Mouse (Mus musculus) macrophage (primary cell): Measurements from ENCODE around the gene Cdc42ep2. TPM values are rescaled to one million over a fixed set of nuclear protein-coding genes. Genes with fewer than 3 reads are reported as not detected.

Experiments used
- H3K27ac ChIP-seq: fragments of 350-480 bp; formaldehyde crosslinking; 2 replicates; pipeline ENCODE4 v1.9.0; 2021
- H3K36me3 ChIP-seq: fragments of 350-480 bp; formaldehyde crosslinking; 2 replicates; pipeline ENCODE4 v1.9.0; 2021; ENCODE audit errors: inconsistent target
- H3K4me3 ChIP-seq: fragments of 350-480 bp; formaldehyde crosslinking; 2 replicates; pipeline ENCODE4 v1.9.0; 2021; ENCODE audit errors: inconsistent target
- H3K79me2 ChIP-seq: fragments of 350-480 bp; formaldehyde crosslinking; 2 replicates; pipeline ENCODE4 v1.9.0; 2021; ENCODE audit errors: inconsistent target
- WGBS: methylation state at CpG from one replicate; pipeline ENCODE4 v1.1.7; 2026; ENCODE audit warnings: inconsistent platforms; ENCODE audit not compliant: missing documents; 5-methylcytosine and 5-hydroxymethylcytosine counted together
- polyA plus RNA-seq: library from polyadenylated mRNA; stranded (reverse); fragments of 250-400 nt; gene quantifications from 3 replicates; pipeline ENCODE4 v1.2.4, GENCODE M21; 2018; ENCODE audit warnings: inconsistent platforms

The Cdc42ep2 gene
- polyA plus RNA-seq, 1 experiment from 2014 or later = 1.7 TPM

DNA sequence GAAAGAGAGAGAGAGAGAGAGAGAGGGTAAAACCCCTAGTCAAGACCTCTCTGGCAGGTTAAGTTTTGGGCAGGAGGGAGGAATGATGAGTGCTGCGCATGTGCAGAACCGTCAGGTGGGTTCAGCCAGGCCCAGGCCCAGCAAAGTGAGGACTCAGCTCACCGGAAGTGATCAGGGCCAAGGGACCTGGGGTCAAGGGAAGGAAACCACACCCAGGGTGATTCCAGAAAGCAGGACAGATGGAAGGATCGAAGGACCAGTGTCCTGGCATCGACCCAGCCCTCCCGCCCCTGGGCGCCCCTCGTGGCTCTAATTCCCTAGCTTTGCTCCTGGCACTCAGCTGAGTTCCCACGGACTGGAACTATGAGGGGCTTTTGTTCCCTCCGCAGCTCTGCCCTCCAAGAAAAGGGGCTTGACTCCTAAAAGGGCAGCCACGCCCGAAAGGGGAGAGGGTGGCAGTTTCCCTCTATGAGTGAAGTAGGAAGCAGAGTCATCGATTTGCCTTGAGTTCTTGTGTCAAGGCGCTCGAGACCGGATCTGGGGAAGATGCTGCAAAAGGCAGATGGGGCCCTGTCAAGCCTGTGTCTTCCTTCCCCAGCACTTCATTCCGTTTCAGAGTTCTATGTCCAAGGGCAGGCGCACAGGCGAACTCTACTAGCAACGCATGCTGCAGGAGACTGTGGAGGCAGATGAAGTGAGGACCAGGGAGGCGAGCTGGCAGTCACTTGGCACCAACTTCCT, 12.6 kb upstream of the Cdc42ep2 start:
- Histone ChIP-seq H3K4me3 (no peak overlapping the region), H3K36me3 (peaks cover 10% of the 10 kb centered on the region; the same call in 1 of the 2 replicates), H3K79me2 (no peaks in the 10 kb centered on the region), H3K27ac (no peak overlapping the region)
- 90% methylated on average over 21 of the region's 21 CpGs for WGBS

DNA sequence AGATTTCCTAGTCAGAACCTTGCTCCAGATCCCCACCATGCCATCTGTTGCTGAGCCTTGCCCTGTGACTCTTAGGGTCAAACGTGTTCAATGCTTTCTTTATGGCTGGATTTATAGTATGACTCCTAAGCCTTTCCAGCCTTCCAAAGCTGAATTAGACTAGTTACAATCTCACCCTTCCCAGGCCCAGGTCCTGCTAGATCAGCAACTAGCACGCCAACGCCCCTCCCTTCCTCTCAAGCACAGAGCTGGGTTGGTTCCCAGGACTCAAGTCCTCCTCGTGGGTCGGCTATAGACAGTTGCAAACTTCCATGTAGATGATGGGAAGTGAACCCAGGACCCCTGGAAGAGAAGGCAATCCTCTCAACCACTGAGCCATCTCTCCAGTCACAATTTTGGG, 11.1 kb upstream of the Cdc42ep2 start:
- 81% methylated on average over 5 of the region's 5 CpGs for WGBS
- Histone ChIP-seq H3K36me3 (no peaks in the 10 kb centered on the region), H3K27ac (no peak overlapping the region), H3K4me3 (no peak overlapping the region), H3K79me2 (no peaks in the 10 kb centered on the region)

DNA sequence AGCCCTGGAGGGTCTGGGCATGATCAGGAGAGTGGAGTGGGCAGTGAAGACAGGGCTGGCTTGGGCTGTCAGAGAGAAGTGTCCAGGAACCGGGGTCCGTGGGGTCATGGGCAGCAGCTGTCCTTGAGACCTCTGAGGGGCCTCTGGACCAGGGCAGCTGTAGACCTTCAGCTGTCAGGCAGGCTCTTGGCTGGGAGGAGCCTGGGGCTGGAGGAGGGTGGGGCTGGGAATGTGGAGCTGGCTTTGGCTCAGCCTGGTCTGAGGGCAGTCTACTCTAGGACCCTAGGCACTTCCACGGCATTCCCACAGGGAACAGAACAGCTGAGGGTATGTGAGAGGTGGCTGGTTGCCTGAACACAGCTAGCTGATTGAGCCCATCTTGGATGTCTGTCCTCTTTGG, 10.7 kb upstream of the Cdc42ep2 start:
- H3K27ac ChIP-seq = no peak overlapping the region

DNA sequence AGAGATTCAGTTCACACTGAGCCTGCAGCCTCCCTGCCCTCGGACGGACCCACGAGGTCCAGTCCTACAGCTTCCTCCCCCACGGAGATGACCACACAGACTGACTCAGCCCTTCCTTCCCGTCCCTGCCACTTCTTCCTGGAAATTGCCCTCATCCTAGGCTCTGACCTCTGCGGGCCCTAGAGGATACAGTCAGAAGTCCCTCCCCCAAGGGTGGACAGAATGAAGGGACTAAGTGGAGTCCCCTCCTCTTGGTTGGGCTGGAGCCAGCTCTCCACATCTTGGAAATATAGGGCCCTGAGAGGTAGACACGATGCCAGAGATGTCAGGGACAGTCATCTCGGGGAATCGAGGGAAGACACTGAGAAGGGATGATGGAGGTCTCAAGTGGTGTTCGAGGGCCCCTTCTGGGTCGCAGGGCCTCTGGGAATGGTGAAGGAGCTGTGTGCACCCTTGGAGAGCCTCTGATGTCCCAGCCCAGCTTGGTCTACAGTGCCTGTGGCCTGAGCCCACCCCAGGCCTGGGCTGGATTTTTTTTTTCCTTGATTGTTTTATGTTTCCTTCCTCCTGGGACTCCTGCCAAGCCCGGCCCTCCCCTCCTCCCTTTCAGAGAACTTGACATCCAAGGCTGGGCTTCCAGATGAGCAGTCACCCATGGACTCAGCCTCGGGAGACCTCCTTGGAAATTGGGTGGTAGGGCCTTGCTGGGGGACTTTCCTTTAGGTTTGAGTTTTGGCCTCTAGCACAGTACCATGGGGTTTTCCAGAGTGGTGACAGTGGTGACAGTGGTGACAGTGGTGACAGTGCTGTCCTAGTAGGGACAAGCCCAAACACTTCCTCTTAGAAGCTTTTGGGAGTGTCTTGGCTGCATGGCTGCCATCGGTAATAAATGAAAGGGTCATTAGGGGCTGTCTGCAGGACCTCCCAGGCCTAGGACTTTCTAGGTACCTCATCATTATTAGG, 5.3 kb upstream of the Cdc42ep2 start:
- peak overlapping the region; percentile 52 for H3K27ac ChIP-seq
- H3K79me2 ChIP-seq = no peaks in the 10 kb centered on the region
- 44% methylated on average over 14 of the region's 14 CpGs for WGBS
- no peaks in the 10 kb centered on the region for H3K36me3 ChIP-seq
- H3K4me3 ChIP-seq = no peak overlapping the region

More for the DNA sequence above, 10.7 kb upstream of the Cdc42ep2 start:
- WGBS = 92% methylated on average over 3 of the region's 3 CpGs
- Histone ChIP-seq H3K4me3 (no peak overlapping the region), H3K36me3 (no peaks in the 10 kb centered on the region), H3K79me2 (no peaks in the 10 kb centered on the region)

DNA sequence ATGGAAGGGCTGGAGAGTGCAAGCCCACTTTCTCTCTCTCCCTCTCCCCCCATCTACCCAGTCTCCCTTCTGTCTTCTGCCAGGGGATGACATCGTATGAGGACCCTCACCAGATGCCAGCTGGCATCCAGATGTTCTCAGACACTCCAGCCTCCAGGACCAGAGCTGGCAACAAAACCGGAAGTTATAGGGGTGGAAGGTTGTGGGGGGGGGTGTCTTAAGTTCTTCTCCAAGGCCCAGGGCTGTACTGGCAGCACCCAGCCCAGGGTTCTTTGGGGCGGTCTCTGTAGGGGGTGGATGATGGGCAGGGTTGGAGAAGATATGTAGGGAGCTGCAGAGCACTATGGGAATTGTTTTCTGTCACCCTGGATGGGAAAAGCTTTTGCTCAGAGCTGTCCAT, 3.9 kb upstream of the Cdc42ep2 start:
- H3K27ac ChIP-seq = no peak overlapping the region
- 75% methylated on average over 3 of the region's 3 CpGs for whole genome bisulfite sequencing
- no peak overlapping the region for H3K4me3 ChIP-seq
- H3K79me2 ChIP-seq = no peaks in the 10 kb centered on the region
- no peaks in the 10 kb centered on the region for H3K36me3 ChIP-seq

DNA sequence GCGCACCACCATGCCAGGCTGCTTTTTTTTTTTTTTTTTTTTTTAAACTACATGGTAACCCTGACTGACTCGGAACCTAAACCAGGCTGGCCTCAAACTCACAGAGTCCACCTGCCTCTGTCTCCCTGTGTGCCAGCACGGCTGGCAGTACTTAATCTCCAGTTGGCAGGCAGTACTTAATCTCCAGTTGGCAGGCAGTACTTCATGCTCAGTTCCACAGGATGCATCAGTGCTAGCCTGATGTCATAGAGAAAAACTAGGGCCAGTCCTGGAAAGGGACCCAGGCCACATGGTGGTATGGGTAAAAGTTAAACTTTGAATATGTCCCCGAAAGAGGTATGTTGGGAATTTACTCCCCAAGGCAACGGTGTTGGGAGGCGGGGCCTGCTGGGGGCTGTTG, 3.5 kb upstream of the Cdc42ep2 start:
- no peak overlapping the region for H3K27ac ChIP-seq
- no peaks in the 10 kb centered on the region for H3K79me2 ChIP-seq
- WGBS = 89% methylated on average over 5 of the region's 6 CpGs
- H3K36me3 ChIP-seq = no peaks in the 10 kb centered on the region
- H3K4me3 ChIP-seq = no peak overlapping the region

DNA sequence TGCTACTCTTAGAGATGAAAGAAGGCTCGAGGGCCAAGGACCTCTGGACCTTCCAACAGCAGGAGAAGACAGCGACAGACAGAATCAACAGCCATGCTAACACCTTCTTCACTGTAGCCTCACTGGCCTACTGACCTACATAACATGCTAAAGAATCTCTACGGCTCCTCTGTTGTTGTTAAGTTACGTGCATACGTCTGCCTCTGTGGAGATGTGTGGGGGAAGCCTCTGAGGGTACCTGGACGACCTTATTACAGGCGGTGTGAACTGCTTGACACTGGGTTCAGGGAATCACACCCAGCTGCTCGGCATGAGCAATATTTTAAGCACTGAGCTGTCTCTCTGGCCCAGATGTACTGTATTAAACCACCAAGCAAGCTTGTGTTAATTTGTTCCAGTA, 2.9 kb upstream of the Cdc42ep2 start:
- Histone ChIP-seq H3K27ac (no peak overlapping the region), H3K4me3 (no peak overlapping the region), H3K36me3 (no peaks in the 10 kb centered on the region), H3K79me2 (no peaks in the 10 kb centered on the region)
- WGBS = 88% methylated on average over 8 of the region's 8 CpGs

DNA sequence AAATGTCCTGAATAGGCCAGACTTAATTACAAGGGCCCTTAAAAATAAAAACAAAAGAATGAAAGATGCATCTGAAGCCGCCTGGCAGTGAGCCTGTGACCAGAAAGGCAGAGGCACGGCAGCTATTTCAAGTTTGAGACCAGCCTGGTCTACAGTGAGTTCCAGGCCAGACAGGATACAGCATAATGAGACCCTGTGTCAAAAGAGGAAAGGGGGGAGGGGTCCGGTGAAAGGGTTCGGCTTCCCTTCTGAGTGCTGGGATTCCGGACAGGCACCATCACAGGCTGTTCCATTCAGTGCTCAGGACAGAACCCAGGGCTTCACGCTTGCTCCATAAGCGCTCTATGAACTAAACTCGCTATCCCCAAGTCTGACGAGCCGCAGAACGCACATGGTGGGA, 2.4 kb upstream of the Cdc42ep2 start:
- 86% methylated on average over 11 of the region's 11 CpGs for WGBS
- H3K79me2 ChIP-seq = no peaks in the 10 kb centered on the region
- no peak overlapping the region for H3K4me3 ChIP-seq
- H3K36me3 ChIP-seq = no peaks in the 10 kb centered on the region
- H3K27ac ChIP-seq = no peak overlapping the region

DNA sequence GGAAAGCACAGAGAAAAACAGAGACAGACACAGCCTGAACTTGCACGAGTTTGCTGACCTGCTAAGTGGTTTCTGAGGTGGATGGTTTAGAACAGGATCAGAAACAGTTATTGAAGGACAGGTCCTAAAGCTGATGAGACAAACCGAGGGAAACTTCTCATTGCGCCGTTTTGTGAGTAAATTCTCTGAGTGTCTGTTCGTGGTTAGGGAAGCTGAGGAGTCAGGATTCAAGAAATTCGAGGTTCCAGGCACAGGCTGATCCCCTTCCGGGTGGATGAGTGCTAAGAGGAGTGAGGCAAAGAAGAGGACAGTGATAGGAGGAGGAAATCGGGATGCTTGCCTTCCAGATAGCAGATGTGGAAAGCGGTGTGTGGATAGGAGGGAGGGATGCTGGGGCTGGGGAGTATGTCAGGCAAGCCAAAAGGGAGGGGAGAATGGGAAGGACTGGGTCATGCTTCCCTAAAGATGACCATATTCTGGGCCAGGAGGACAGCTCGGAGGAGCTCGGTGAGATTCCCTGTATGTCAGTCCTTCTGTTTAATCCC, 767 bp upstream of the Cdc42ep2 start:
- no peak overlapping the region for H3K27ac ChIP-seq
- no peaks in the 10 kb centered on the region for H3K79me2 ChIP-seq
- no peaks in the 10 kb centered on the region for H3K36me3 ChIP-seq
- WGBS = 47% methylated on average over 11 of the region's 11 CpGs
- peak overlapping the region; percentile 40; the same call in 1 of the 2 replicates for H3K4me3 ChIP-seq

DNA sequence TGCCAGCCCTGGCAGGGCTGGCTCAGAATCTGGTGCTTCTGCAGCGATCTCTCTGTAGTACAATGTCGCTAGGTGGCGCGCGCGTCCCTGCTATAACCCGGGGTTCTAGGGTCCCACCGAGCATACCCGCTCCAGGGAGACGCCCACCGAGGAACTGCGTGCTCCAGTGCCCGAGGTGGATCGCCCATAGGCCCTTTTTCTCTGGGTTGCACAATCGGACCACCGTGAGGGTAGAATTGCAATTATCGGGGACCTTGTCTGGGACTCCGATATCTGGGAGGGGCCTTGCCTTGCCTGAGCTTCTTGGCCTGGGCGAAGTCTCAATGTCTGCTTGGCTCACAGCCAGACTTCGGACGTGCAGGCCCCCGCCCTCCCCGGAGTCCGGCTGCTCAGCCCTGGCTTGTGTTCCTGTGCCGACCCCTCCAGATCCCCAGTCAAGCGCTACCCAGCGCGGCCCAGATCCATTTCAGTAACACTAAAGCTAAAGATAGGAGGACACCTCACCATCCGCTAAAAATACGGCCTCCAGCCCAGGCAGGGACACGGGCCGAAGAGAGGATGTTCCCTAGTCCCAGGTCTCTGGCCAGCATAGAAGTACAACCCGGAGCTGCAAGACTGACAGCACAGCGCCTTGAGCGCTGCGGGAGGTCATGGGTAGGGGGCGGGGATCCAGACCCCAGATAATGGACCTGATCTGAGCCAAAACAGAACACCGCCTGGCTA, 465 bp downstream of the Cdc42ep2 start:
- no peaks in the 10 kb centered on the region for H3K36me3 ChIP-seq
- peak overlapping the region; percentile 40 for H3K4me3 ChIP-seq
- H3K79me2 ChIP-seq = no peaks in the 10 kb centered on the region
- under 1% methylated on average over 38 of the region's 38 CpGs for WGBS
- no peak overlapping the region for H3K27ac ChIP-seq

DNA sequence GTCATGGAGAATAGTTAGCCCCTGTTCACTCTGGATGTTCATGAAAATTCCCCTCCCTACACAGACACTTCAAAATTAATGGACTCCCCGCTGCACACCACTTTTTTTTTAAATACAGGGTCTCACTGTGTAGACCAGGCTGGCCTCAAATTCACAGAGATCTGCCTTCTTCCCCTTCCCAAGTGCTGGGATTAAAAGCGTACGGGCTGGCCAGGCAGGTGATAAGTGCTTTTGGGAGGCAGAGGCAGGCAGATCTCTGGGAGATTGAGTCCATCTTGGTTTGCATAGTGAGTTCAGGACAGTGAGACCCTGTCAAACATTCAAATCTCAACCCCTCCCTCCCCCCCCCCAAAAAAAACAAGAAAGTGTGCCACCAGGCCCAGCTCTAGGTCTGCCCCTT, 1.7 kb downstream of the Cdc42ep2 start:
- no peak overlapping the region for H3K27ac ChIP-seq
- no peak overlapping the region for H3K4me3 ChIP-seq
- 90% methylated on average over 3 of the region's 3 CpGs for WGBS
- no peaks in the 10 kb centered on the region for H3K79me2 ChIP-seq
- no peaks in the 10 kb centered on the region for H3K36me3 ChIP-seq

DNA sequence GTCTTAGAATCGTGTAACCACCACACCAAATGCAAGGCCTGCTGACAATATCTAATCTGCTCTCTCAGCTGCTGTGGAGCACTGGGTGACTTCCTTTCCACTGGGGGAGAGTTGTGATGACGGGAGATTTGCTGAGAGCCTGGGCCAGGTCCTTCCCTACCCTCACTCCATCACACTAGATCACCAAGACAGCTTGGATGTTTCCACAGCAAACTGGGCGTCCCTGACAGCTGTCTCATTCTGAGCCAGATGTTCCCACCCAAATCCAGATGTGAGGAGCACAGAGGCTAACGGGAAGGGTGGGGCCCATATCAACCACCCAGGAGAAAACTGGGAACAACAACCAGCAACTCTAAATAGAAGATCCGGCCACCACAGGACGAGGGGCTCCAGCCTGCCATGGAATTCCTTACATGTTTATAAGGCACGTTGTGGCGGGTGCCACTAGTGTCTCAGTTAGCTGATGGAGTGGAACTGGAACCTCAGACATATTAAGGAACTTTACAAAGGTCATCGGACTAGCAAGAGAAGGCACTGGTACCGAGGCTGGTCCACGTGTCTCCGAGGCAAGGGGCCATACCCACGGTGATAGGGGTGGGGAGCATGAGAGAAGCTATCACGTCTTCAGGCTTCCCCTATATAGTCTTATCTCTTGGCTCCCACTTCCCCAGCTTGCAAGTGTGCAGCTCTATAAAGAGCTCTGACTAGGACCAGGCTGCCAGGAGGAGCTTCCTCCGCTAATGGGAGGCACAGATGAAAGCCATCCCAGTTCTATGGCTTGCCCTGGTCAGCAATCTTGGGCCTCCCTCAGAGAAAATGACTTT, 2.3 kb downstream of the Cdc42ep2 start:
- H3K4me3 ChIP-seq = no peak overlapping the region
- H3K79me2 ChIP-seq = no peaks in the 10 kb centered on the region
- no peak overlapping the region for H3K27ac ChIP-seq
- WGBS = 85% methylated on average over 15 of the region's 15 CpGs
- no peaks in the 10 kb centered on the region for H3K36me3 ChIP-seq

DNA sequence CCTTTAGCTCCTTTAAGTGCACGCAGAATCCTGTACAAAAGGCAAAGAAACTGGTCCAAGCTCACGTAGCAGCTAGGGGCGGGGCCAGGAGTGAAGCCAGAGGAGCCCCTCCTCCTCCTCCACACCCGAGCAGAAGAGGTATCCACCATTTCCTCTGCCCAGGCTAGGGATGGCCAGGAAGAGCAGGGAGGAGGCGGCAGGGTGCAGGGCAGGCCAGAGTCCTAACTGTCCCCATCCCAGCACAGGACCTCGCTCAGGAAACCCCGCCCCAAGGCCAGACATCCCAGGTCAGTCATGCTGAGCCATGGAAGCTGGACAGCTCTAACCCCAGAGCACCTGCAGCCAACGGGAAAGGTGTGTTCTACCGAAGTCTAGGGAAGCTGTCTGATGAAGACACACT, 2.9 kb downstream of the Cdc42ep2 start:
- no peaks in the 10 kb centered on the region for H3K79me2 ChIP-seq
- no peak overlapping the region for H3K4me3 ChIP-seq
- WGBS = 69% methylated on average over 9 of the region's 9 CpGs
- no peak overlapping the region for H3K27ac ChIP-seq
- H3K36me3 ChIP-seq = no peaks in the 10 kb centered on the region
